Mouse (Mus musculus) layer of hippocampus, adult 9-10 months (tissue): ENCODE data around the gene Amtn.
"Not testable (repeated sequence)": the region's sequence is repeated elsewhere in the genome, so short reads cannot be mapped to it uniquely, and the experiment has no call there.

Experiments
- DNase-seq: peaks from one replicate; pipeline ENCODE4 v3.0.0; 2022; ENCODE audit warnings: low spot score

Gene Amtn

GRCm38 (mm10) chr5:88375808-88376207, at the start of gene Amtn:
Gene Amtn (plus strand): TSS chr5:88376108.
- no peak for DNase-seq

GRCm38 (mm10) chr5:88348533-88348932, 27.4 kb upstream of the Amtn start:
- not testable (repeated sequence) for DNase-seq

- DNase-seq: peak; percentile 40
Observed at GRCm38 (mm10) chr5:88364768-88365167, 11.1 kb upstream of the Amtn start.

- DNase-seq: no peak
Observed at GRCm38 (mm10) chr5:88366886-88367285, 9.0 kb upstream of the Amtn start.

DNA sequence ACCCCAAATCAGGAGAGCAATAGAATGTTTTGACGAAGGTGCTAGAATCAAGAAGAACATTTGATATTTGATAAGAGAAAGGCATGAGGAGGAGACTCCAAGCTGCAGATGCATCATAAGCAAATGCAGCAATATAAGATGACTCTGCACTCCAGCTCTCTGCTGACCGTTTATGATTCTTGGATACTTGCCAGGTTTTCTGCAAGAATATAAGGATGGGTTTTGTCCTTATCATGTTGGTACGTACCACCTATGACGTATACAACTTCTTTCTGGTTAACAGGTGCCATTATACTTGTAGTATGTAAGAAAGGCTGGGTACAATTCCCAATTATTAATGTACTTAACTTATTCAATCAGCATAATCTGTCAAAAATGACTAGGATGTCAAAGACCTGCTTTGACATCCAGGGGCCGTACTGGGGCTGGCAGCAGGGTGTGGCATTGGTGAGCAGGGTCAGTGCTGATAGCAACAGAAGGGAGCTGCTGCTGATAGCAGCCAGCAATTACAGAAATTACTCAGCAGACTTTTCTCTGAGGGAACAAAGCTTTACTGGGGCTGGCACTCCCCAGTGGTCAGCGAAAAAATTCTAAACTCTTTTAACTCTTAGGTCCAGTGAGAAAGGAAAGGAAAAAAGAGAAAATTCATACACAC, 5.2 kb upstream of the Amtn start:
- DNase-seq: no peak

GRCm38 (mm10) chr5:88372563-88372962, 3.3 kb upstream of the Amtn start:
- no peak for DNase-seq

DNA sequence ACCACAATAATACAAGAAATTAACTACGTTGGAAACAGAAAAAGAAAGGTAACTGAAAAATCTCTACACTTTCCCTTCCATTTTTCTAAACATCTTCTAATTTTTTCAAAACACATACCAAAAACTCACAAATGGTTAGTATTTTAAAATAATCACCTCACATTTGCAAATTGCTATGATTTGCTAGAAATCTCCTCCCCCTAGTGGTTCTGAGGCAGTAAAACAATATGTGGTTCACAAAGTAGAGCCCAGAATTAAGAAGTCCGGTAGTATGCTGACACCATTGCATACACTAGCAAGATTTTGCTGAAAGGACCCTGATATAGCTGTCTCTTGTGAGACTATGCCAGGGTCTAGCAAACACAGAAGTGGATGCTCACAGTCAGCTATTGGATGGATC, 16.1 kb downstream of the Amtn start:
- not testable (repeated sequence) for DNase-seq

DNA sequence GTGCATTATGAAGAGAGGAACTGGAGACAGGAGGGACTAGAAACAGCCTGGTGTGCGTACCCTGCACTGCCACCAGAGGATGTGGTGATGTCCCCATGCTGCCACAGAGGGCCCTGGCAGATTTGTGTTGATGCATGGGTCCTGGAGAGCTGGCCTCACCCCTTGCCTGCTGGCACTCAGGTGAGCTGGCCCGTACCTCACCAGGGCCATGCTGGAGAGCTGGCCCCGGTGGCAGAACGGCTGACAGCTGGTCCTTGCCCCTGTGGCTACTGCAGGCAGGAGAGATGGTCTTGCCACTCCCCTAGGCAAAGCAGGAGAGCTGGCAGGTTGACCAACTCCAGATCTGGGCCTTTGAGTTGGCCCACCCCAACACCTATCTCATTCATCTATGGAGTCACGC, 22.7 kb downstream of the Amtn start:
- DNase-seq: no peak

DNA sequence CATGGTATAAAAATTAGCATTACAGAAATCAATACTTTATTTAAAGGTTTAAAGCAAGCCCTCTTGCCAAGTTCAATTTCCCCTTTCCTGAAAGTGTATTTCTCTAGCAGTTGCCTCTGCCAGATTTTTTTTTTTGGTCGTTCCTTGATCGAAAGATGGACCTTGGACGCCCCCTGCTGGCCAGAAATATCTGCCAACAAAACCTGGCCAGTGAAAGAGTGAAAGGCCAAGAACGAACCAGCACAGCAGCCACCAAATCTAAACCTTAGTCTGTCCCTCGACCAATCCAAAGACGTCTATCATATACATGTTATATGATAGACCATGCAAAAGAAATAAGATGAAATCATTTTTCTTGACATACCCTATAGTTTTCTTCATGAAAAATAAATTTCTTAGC, 23.9 kb downstream of the Amtn start:
- DNase-seq: peak; percentile 67

GRCm38 (mm10) chr5:88401464-88401863, 25.6 kb downstream of the Amtn start:
- DNase-seq: no peak

GRCm38 (mm10) chr5:88420319-88421065, 44.6 kb downstream of the Amtn start:
- DNase-seq: no peak

DNA sequence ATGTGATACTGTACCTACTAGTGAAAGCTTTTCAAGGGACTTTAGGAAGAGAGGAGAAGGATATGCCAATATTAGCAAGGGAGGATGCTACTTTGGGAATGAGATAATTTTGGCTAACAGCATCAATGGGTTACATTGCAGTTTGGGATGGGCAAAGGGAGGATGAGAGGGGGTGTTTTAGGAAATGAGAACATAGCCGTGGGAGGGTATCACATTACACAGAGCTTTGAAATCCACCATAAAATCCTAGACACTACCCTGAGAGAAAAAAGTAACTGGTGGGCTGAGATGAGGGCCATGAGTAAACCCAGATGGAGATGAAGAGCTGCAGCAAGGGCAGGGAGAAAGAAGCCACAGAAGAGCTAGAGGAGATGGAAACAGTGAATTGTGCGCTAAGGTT, 49.0 kb downstream of the Amtn start:
- not testable (repeated sequence) for DNase-seq

DNA sequence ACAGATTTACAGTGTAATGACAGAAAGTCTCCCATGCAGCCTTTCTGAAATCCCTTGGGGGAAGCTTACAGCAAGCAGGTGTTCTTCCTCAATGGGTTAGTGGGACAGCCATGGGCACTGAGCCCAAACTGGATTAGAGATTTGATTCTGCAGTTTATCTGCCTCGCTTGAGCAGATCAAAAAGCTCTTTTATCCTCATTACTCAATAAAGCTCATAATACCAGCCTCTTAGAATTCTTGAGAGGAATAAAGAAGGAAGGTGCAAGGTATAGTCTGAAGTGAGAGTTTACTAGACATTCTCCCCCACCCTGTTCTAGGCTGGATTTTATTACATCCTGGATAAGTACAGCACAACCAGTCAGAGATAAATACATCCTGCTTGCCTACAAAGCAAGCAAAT, 50.8 kb downstream of the Amtn start:
- DNase-seq: no peak
